Mouse (Mus musculus) myocyte (in vitro differentiated cells): ENCODE data around the gene Fez1.

Experiments used
- CEBPB ChIP-seq: IDR thresholded peaks from 2 replicates; pipeline ENCODE4 v1.6.1; 2011; ENCODE audit warnings: mild to moderate bottlenecking, moderate library complexity; ENCODE audit not compliant: poor library complexity, insufficient read depth, severe bottlenecking
- E2F4 ChIP-seq: IDR thresholded peaks from one replicate; pipeline ENCODE4 v1.6.1; 2011; ENCODE audit warnings: mild to moderate bottlenecking, control low read depth, moderate library complexity; ENCODE audit not compliant: insufficient read depth
- MAX ChIP-seq: IDR thresholded peaks from one replicate; pipeline ENCODE4 v1.6.1; 2011; ENCODE audit warnings: low read depth, mild to moderate bottlenecking, control low read depth
- MYOD1 ChIP-seq, 3 experiments: IDR thresholded peaks; one replicate each; pipeline ENCODE4 v1.6.1; 2011; ENCODE audit warnings: control low read depth in 2 of 3, low read depth in 2 of 3, mild to moderate bottlenecking in 2 of 3, moderate library complexity in 1 of 3; ENCODE audit not compliant: insufficient read length in 2 of 3, control insufficient read depth in 1 of 3
- MYOG ChIP-seq, 3 experiments: IDR thresholded peaks; one replicate each; pipeline ENCODE4 v1.6.1; 2011; ENCODE audit warnings: control low read depth in 2 of 3, low read depth in 2 of 3, mild to moderate bottlenecking in 2 of 3; ENCODE audit not compliant: insufficient read length in 2 of 3, control insufficient read depth in 1 of 3, insufficient read depth in 1 of 3
- POLR2A ChIP-seq: IDR thresholded peaks from one replicate; pipeline ENCODE4 v1.6.1; 2011; ENCODE audit warnings: low read depth, mild to moderate bottlenecking, control low read depth, moderate library complexity; ENCODE audit not compliant: insufficient read length
- POLR2AphosphoS2 ChIP-seq: IDR thresholded peaks from one replicate; pipeline ENCODE4 v1.6.1; 2011; ENCODE audit warnings: low read depth, control low read depth; ENCODE audit not compliant: insufficient read length
- REST ChIP-seq: IDR thresholded peaks from one replicate; pipeline ENCODE4 v1.6.1; 2011; ENCODE audit warnings: mild to moderate bottlenecking, control low read depth, moderate library complexity; ENCODE audit not compliant: insufficient read depth, insufficient read length
- TCF12 ChIP-seq: IDR thresholded peaks from one replicate; pipeline ENCODE4 v1.6.1; 2011; ENCODE audit warnings: mild to moderate bottlenecking, control low read depth; ENCODE audit not compliant: poor library complexity, insufficient read depth, severe bottlenecking
- USF1 ChIP-seq: IDR thresholded peaks from one replicate; pipeline ENCODE4 v1.6.1; 2011; ENCODE audit warnings: low read depth, mild to moderate bottlenecking, control low read depth, moderate library complexity

GRCm38 (mm10) chr9:36795556-36795955 is 26.1 kb upstream of the Fez1 start:
- TF ChIP-seq POLR2A (no peak), USF1 (no peak), TCF12 (no peak), MYOD1 (IDR thresholded peaks at IDR 0.05; ENCODE audit: control insufficient read depth in 1 of 3, insufficient read length in 2 of 3, low read depth in 2 of 3) (no peak), E2F4 (no peak), MAX (no peak), MYOG (IDR thresholded peaks at IDR 0.05; ENCODE audit: control insufficient read depth in 1 of 3, insufficient read depth in 1 of 3, insufficient read length in 2 of 3, low read depth in 2 of 3) (no peak), REST (no peak), POLR2AphosphoS2 (no peak), CEBPB (no peak)
